Mouse (Mus musculus): ENCODE measurements around the gene Dgkd.

The Dgkd gene

DNA sequence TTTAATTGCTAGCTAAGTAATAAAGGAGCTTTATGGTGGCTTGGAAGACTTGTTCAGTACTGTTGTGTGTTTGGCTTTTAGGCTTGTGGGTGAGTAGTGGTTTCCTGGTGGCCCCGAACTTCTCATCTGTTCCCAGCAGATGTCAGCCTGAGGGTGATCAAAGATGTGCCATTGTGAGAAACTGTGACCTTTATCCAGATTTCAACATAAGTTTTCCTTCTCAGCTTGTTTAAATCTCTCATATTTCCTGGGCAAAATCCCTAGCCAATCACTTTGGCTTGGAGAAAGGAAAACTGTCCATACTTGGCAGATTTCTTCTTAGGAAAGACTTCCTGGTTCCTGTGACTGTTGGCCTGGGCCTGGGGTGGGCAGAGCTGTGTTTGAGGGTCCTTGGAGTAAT lies 37.9 kb downstream of the Dgkd start:
- DNase-seq = peak; percentile 49

- peak; percentile 86 for DNase-seq
Measured at GRCm38 (mm10) chr1:87891634-87892033, 38.5 kb downstream of the Dgkd start.

DNA sequence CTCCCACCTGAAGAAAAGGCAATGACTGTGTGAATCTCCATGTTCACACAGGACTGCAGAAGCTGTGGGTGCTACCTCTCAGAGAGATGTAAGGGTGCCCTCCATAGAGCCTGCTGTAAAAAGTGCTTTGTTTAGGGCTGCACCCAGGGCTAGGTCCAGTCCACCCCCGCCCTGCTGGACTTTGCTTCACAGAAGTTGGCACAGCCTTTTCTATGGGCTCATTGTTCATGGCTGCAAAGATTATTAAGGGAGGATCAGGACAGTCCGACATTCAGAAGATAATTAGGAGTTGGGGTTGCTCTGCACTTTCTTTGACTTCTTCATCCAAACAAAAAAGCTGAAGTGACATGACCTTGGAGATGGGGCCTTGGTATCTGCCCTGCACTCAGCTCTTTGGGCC lies 39.4 kb downstream of the Dgkd start:
- no peak for DNase-seq

GRCm38 (mm10) chr1:87893414-87893813 lies 40.3 kb downstream of the Dgkd start:
- DNase-seq = no peak

GRCm38 (mm10) chr1:87896921-87897320 lies 43.8 kb downstream of the Dgkd start:
- DNase-seq = no peak

DNA sequence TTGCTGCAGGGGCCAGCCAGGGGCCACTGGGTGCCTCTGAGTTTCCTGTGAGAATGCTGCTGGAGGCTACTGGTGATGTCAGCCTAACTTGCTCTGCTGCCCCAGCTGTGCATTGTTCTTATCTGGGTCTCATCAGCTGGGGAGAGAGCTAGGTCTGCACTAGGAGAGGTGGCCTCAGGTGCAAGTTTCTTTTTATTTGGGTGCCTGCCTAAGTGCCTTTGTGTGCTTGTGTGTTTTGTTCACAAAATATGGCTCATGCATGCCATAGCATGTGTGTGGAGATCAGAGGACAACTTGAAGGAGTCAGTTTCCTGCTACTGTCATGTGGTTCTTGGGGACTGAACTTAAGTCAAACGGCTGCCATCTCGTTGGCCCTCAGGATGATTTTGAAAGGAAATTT lies 46.6 kb downstream of the Dgkd start:
- DNase-seq = no peak

GRCm38 (mm10) chr1:87900979-87901378 lies 47.9 kb downstream of the Dgkd start:
- DNase-seq = peak; percentile 79

- DNase-seq = no peak
Measured at GRCm38 (mm10) chr1:87902186-87902585, 49.1 kb downstream of the Dgkd start.

DNA sequence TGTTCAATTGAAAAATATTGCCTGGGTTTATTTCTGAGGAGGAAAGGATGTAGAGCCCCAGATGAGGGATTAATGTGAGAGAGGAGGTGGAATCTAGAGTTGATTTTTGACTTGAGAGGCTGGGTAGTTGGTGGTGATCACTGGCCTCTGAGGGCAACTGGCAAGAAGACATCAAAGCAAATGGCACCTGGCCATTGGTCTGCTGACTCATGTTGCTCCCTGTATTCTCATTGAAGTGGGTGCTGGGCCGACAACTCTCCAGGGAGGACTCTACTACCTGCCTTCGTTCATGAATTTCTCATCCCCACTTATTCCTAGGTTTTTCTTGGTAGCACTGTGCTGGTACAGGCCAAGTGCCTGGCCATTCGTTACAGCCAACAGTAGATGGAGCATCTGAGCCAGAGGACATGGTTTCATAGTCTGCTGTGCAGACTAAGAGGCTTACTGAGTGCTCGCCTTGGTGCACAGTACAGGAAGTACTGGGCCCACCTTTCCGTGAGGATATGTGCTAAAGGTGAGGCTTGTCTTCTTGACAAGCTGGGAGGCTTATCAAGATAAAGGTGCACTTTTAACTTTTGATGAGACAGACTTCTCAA lies 53.4 kb downstream of the Dgkd start:
- DNase-seq = peak; percentile 27

GRCm38 (mm10) chr1:87908006-87908405 lies 54.9 kb downstream of the Dgkd start:
- DNase-seq = no peak

DNA sequence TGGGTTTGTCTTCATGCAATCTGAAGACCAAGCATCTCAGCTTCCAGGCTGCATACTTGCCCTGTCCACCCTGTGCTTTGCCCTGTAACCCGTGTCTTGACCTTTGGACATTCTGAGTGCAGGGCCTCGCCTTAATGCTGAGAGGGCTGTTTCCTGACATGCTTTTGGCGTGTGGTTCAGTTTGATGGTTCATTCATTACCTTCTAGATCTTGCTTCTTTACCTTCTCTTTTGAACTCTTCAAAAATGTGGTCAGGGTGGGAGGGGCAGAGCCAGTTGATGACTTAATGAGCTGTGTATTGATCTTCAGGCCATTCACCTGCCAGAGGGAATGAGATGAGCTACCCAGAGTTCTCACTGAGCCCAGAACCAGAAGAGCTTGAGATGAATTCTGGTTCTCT lies 55.6 kb downstream of the Dgkd start:
- DNase-seq = no peak

DNA sequence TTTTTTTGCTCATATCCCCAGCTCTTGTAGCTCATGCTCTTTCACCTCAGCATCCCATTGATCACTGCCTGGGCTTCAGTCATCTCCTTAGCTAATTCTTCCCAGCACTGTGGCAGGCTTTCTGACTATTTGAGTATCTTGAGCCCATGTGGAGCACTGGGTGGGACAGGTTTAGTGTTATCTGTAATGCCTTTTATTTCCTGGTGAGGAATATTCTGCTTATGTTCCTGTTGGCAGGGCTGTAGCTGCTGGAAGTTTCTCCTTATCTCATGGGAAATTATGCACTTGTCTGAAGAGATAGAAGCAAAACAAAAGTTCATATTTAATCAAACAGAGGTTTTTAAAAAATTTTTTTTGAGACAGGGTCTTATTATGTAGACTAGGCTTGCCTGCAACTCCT lies 56.5 kb downstream of the Dgkd start:
- DNase-seq = no peak

DNA sequence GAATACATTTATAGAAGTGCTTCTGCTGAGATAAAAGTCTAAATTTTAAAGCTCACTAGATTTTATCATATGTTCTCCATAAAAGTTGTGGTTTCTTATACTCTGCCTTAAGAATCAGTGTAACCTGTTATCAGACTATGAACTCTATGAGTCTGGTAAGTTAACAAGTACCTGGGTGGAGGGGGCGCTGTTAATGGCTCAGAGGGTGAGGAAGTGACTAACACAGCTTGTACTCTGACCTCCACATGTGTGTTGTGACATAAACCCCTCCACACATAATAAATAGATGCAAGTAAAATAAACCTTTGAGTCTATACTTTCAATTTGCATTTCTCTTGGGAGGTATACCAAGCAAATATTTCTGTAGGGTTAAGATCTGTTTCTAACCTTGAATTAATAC lies 57.3 kb downstream of the Dgkd start:
- no peak for DNase-seq

DNA sequence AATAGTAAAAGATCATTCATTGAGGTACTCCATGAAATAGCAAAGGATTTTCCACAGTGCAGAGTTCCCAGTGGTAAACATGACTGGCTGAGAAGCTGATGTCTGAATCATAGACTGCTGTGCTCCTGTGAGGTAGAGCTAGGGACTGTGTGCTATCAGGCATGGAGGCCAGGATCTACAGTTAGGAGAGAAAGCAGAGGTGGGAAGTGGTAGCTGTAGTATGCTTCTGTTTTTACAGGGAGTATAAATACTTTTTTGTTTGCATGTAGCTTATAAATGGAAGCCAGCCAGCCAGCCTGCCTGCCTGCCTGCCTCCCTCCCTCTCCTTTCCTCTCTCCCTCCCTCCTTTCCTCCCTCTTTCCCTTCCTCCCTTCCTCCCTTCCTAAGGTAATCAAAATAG lies 60.3 kb downstream of the Dgkd start:
- no peak for DNase-seq

- DNase-seq = no peak
Measured at GRCm38 (mm10) chr1:87917361-87917760, 64.3 kb downstream of the Dgkd start.

- no peak for DNase-seq
Measured at GRCm38 (mm10) chr1:87918061-87918460, 65.0 kb downstream of the Dgkd start.

- DNase-seq = no peak
Measured at GRCm38 (mm10) chr1:87920056-87920614, 67.0 kb downstream of the Dgkd start.

DNA sequence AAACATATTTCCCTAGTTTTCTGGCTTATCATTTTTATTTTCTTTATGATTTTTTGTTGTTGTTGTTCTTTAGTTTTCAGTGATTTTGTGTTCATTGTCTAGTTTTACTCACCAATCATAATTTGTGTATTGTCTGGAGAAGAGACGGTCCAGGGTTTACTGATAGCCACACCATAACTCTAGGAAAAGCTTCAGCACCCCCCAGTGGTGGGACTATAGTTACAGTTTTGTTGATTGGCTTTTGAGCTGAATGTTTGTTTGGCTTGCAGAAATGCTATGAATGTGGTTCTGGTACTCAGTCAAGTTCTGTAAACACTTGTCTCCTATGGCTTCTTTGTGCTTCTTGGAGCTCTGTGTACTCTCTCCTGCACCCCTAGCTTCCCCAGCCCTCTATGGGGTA lies 69.6 kb downstream of the Dgkd start:
- DNase-seq = peak; percentile 83

DNA sequence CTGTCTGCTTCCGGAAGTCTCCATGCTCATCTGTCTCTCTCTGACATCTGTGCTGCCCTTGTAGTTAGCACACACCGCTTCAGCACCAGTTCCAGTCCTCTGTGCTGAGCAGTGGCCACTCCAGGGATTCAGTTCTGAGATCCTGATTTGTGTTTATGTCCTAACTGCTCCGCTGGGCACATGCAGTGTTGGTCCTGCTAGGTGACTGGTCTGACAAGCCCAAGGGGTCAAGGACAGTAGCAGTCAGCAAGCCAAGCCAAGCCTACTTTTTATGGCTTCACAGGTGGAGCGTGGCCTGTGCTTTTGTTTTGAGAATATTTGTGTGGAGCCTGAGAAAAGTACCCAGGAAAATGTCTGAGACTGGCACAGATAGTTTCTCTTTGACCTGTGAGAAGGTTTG lies 71.8 kb downstream of the Dgkd start:
- DNase-seq = no peak

GRCm38 (mm10) chr1:87929730-87930129 lies 76.6 kb downstream of the Dgkd start:
- no peak for DNase-seq

GRCm38 (mm10) chr1:87933051-87933450 lies 80.0 kb downstream of the Dgkd start:
- DNase-seq = no peak

GRCm38 (mm10) chr1:87935095-87935494 lies 82.0 kb downstream of the Dgkd start:
- DNase-seq = peak; percentile 31

DNA sequence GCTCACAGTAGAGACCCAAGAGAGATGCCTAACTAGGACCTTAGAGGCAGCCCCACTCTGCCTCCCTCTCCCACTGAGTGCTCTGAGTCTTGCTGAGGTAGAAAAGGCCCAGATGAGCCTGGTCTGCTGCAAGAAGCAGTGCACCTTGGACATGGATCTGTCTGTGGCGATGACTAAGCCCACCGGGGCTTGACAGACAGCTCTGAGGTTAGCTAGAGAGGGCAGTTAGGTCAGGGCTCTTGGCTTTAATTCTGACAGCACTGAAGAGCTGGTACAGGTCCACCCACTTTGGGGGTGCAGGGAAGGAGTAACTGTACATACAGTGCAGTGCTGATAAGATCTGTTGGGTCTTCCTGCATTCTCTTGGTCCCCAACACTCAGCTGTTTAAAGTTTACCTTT lies 82.5 kb downstream of the Dgkd start:
- no peak for DNase-seq

DNA sequence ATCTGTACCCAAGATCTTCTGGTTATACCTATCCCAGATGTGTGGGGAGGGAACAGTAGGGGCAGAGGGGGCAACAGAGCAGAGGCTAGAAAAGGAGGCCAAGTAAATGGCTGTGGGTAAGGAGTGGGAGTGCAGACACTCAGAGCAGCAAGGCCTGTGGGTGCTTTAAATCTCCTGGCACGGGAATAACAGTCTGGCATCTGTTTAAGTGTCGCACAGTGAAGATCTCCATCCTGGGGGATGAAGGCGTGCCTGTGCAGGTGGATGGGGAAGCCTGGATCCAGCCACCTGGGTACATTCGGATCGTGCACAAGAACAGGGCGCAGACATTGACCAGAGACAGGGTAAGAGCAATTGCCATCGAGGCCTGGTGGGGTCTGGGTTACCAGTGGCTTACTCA lies 83.0 kb downstream of the Dgkd start:
- DNase-seq = no peak

DNA sequence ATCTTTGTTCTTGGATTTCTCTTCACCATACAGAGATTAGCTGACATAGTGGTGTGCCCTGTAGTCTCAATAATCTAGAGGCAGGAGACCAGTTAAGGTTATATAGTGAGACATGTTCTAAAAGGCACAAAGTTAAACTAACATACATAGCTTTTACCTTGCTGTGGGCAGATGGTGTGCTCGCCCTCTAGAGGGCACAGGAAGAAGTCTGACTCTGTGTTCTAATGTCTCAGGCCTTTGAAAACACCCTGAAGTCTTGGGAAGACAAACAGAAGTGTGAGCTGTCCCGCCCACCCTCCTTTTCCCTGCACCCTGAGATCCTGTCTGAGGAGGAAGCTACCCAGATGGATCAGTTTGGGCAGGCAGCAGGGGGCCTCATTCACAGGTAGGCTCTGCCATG lies 83.4 kb downstream of the Dgkd start:
- no peak for DNase-seq
